Mouse (Mus musculus) lung, embryonic 14.5 days (tissue): ENCODE results near the gene Poldip3. TPM values are rescaled to one million over a fixed set of nuclear protein-coding genes. Genes with fewer than 3 reads are reported as not detected.
A peak's percentile ranks its signal among the peaks of the same experiment; 100 is the strongest.

Source experiments
- ATAC-seq: fragments of 200-750 bp; cut with Nextera tagmentation; 2 replicates; pipeline ENCODE4 v1.8.0; 2017; ENCODE audit warnings: mild to moderate bottlenecking, moderate TSS enrichment, moderate library complexity; ENCODE audit not compliant: insufficient read depth
- DNase-seq: peaks from one replicate; pipeline ENCODE4 v3.0.0-alpha.2; 2015
- H3K27ac ChIP-seq: fragments of 300-500 bp; sonication (generic); 2 replicates; pipeline ENCODE4 v1.5.1; 2014; ENCODE audit warnings: low read depth, mild to moderate bottlenecking, moderate library complexity
- H3K27me3 ChIP-seq: fragments of 300-500 bp; sonication (generic); 2 replicates; pipeline ENCODE4 v1.6.1; 2014; ENCODE audit warnings: low read length, control low read depth; ENCODE audit not compliant: insufficient read depth
- H3K36me3 ChIP-seq: fragments of 300-500 bp; sonication (generic); 2 replicates; pipeline ENCODE4 v1.6.1; 2014; ENCODE audit warnings: control low read depth; ENCODE audit not compliant: insufficient read depth
- H3K4me1 ChIP-seq: fragments of 300-500 bp; sonication (generic); 2 replicates; pipeline ENCODE4 v1.6.1; 2014; ENCODE audit warnings: antibody characterized with exemption, control low read depth; ENCODE audit not compliant: insufficient read depth
- H3K4me2 ChIP-seq: fragments of 300-500 bp; sonication (generic); 2 replicates; pipeline ENCODE4 v1.6.1; 2014; ENCODE audit warnings: mild to moderate bottlenecking
- H3K4me3 ChIP-seq: fragments of 300-500 bp; sonication (generic); 2 replicates; pipeline ENCODE4 v1.5.1; 2014; ENCODE audit warnings: low read depth, low read length
- H3K9ac ChIP-seq: fragments of 300-500 bp; sonication (generic); 2 replicates; pipeline ENCODE4 v1.6.1; 2014
- H3K9me3 ChIP-seq: fragments of 300-500 bp; sonication (generic); 2 replicates; pipeline ENCODE4 v1.6.1; 2016; ENCODE audit warnings: low read depth, low read length, control low read depth
- CTCF ChIP-seq: IDR thresholded peaks from 2 replicates; pipeline ENCODE4 v1.5.1; 2016; ENCODE audit warnings: antibody characterized with exemption, low read depth
- WGBS: fragments of 180-500 bp; shearing (Covaris S2); extraction: QIAGEN DNeasy Blood & Tissue Kit; methylation state at CpG from one replicate; pipeline ENCODE4 v1.1.7; 2014; 5-methylcytosine and 5-hydroxymethylcytosine counted together
- polyA plus RNA-seq: library from polyadenylated mRNA; unstranded; fragments of >200 nt; fragmentation: Nextera tagmentation; extraction: Ambion mirVana; gene quantifications from 2 replicates; pipeline ENCODE4 v1.2.1, GENCODE M21; 2014

The Poldip3 gene
- polyA plus RNA-seq, 1 experiment from 2014 or later = 162 TPM

DNA sequence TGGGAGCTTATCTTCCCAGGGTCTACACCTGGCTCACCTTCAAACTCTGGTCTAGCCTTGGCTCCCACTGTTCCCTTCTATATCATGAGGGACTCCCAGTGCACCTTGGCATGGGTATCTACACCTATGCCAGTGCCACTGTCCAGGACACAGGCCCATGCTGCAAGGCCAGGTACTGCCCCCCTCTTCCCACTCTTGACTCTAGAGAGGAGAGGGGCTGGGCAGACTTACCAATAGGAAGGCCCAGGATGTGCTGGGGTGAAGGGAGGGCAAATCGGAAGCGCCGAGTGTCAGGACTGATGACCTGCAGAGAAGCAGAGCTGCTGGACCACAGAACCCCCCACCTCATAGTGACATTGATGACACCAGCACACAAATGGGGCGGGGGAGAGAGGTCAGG lies 12.8 kb upstream of the Poldip3 start:
- Histone ChIP-seq H3K4me2 (no peak overlapping the region), H3K4me3 (no peak overlapping the region), H3K27ac (no peak overlapping the region), H3K36me3 (peaks cover 54% of the 10 kb centered on the region), H3K4me1 (peaks cover 5% of the 10 kb centered on the region; the same call in 1 of the 2 replicates), H3K9me3 (no peaks in the 10 kb centered on the region), H3K27me3 (no peaks in the 10 kb centered on the region), H3K9ac (no peak overlapping the region)
- TF ChIP-seq CTCF = no peak
- DNase-seq = no peak
- ATAC-seq = no peak
- 89% methylated on average over 4 of the region's 4 CpGs for WGBS

DNA sequence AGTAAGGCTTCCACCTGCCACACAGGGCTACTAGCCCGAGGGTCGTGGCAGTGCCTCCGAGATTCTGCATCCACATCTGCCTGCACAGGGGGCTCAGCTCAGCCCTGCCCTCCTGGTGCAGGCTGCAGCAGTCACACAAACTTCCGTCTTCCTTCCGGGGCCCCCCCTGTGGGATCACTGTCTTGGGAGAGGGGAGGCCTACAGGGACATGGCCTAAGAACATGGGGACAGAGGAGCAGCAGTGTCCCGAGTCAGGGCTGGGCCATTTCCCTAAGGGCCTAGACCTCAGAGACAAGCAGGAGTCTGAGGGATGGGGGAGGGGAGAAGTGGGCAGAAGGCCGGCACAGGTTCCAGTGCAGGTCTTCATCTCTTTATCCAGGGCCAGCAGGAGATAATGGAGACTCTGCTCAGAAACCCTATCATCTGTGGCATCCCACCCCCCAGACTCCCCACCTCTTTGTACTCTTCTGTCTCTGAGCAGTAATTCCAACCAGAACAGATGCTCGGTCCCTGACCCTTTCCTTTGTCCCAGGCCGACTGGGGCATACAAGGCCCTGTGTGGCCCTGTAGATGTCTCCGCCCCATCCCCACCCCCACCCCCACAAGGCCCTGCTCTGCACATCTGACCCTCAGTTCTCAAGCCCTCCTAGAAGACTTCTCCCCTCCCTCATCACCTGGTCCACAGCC lies 12.0 kb upstream of the Poldip3 start:
- Histone ChIP-seq H3K4me2 (no peak overlapping the region), H3K4me1 (no peaks in the 10 kb centered on the region), H3K4me3 (no peak overlapping the region), H3K27me3 (no peaks in the 10 kb centered on the region), H3K36me3 (peaks cover 58% of the 10 kb centered on the region), H3K9ac (no peak overlapping the region), H3K9me3 (no peaks in the 10 kb centered on the region), H3K27ac (no peak overlapping the region)
- TF ChIP-seq CTCF = no peak
- no peak for DNase-seq
- 63% methylated on average over 10 of the region's 10 CpGs for WGBS
- ATAC-seq = no peak

DNA sequence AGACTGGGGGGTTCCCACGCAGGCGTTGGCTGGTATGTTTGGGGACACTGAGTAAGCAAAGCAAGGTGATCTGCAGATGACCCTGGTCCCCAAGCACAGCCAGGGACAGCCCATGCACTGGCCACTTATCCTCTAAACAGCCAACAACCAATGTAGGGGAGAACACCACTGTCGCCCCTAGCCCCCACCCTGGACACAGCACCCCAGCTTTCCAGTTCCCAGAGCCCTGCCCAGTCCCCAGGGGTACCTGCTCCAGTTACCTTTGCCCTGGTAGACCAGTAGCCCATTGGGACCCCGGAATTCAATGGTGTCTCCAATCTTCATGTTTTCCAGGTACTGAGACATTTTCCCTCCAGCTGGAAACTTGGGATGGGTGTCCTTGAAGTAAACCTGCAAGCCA lies 11.4 kb upstream of the Poldip3 start:
- H3K27ac ChIP-seq = no peak overlapping the region
- ATAC-seq (no peak), DNase-seq (no peak)
- H3K4me2 ChIP-seq = no peak overlapping the region
- H3K9me3 ChIP-seq = no peaks in the 10 kb centered on the region
- WGBS = 90% methylated on average over 4 of the region's 4 CpGs
- H3K9ac ChIP-seq = no peak overlapping the region
- no peaks in the 10 kb centered on the region for H3K4me1 ChIP-seq
- H3K4me3 ChIP-seq = no peak overlapping the region
- peaks cover 64% of the 10 kb centered on the region for H3K36me3 ChIP-seq
- no peak for TF ChIP-seq CTCF
- no peaks in the 10 kb centered on the region for H3K27me3 ChIP-seq

DNA sequence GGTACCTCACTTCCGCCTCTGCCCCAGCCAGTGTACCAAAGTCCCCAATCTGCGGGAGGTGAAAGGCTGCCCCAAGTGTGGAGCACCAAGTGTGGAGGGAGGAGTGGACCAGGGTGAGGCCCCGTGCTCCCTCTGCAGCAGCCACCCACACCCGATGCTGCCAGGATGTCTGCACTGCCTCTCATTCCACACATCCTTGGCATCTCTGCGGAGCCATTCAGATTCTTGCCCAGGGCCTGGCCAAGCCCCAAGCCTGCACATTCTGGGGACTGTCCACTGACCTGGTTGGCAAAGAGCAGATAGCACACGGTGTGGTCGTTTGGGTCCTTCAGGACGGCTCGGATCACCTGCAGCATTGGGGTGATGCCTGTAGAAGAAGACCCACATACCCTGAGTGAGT lies 10.6 kb upstream of the Poldip3 start:
- H3K36me3 ChIP-seq = peaks cover 68% of the 10 kb centered on the region
- WGBS = 91% methylated on average over 9 of the region's 9 CpGs
- ATAC-seq = no peak

DNA sequence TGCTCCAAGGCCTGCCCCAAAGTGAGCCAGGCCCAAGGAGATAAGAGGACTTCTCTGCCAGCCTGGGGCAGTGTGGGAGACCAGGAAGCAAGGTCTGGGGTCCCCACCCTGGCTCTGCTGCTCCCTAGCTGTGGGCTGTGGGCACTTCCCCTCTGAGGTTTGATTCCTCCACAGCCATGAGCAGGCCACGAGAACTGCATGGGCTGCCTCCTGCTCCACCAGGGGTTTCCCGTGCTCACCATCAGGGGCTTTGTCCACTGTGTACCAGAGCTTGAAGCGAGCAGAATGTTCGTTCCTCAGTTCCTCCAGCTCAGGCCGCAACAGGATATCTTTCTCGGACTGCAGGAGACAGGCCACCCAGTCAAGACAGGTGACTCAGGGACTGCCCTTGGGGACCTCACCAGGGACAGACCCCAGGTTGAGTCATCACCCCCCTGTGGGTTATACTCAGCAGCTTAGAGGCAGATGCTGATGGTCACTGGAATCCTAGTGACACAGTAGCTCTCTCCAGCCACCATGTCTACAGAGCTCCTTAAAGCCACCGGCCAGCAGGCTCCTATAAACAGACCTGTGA lies 9.5 kb upstream of the Poldip3 start:
- H3K27me3 ChIP-seq = no peaks in the 10 kb centered on the region
- DNase-seq (no peak), ATAC-seq (no peak)
- H3K9me3 ChIP-seq = no peaks in the 10 kb centered on the region
- peaks cover 74% of the 10 kb centered on the region for H3K36me3 ChIP-seq
- no peak for TF ChIP-seq CTCF
- no peak overlapping the region for H3K9ac ChIP-seq
- no peak overlapping the region for H3K27ac ChIP-seq
- no peak overlapping the region for H3K4me3 ChIP-seq
- H3K4me1 ChIP-seq = no peaks in the 10 kb centered on the region
- H3K4me2 ChIP-seq = no peak overlapping the region
- WGBS = 87% methylated on average over 7 of the region's 7 CpGs

More for the DNA sequence above, 10.6 kb upstream of the Poldip3 start:
- Histone ChIP-seq H3K4me2 (no peak overlapping the region), H3K27ac (no peak overlapping the region), H3K4me3 (no peak overlapping the region), H3K27me3 (no peaks in the 10 kb centered on the region), H3K4me1 (no peaks in the 10 kb centered on the region), H3K9ac (no peak overlapping the region), H3K9me3 (no peaks in the 10 kb centered on the region)
- DNase-seq = no peak
- no peak for TF ChIP-seq CTCF

DNA sequence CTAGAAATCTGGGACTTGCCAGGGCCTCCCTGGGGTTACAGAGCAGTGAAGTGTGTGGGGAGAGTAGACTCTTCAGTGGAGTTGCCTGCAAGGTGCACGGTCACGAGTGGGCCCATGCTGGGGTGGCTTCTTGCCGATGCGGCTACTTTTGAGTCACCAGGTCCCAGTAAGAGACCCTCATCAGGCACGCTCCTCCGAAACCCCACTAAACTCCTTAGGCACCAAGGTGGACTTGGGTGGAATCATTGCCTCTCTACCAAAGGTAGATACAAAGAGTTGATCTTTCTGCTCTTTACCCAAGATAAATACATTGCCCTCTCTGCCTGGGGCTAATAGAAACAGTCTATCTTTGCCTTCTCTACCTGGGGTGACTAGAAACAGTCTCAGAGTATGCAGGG lies 8.5 kb upstream of the Poldip3 start:
- no peaks in the 10 kb centered on the region for H3K4me1 ChIP-seq
- H3K9ac ChIP-seq = no peak overlapping the region
- H3K27me3 ChIP-seq = no peaks in the 10 kb centered on the region
- TF ChIP-seq CTCF = no peak
- peaks cover 78% of the 10 kb centered on the region for H3K36me3 ChIP-seq
- no peak for DNase-seq
- no peaks in the 10 kb centered on the region for H3K9me3 ChIP-seq
- no peak overlapping the region for H3K4me3 ChIP-seq
- H3K27ac ChIP-seq = no peak overlapping the region
- 94% methylated on average over 6 of the region's 6 CpGs for WGBS
- H3K4me2 ChIP-seq = no peak overlapping the region
- ATAC-seq = no peak

DNA sequence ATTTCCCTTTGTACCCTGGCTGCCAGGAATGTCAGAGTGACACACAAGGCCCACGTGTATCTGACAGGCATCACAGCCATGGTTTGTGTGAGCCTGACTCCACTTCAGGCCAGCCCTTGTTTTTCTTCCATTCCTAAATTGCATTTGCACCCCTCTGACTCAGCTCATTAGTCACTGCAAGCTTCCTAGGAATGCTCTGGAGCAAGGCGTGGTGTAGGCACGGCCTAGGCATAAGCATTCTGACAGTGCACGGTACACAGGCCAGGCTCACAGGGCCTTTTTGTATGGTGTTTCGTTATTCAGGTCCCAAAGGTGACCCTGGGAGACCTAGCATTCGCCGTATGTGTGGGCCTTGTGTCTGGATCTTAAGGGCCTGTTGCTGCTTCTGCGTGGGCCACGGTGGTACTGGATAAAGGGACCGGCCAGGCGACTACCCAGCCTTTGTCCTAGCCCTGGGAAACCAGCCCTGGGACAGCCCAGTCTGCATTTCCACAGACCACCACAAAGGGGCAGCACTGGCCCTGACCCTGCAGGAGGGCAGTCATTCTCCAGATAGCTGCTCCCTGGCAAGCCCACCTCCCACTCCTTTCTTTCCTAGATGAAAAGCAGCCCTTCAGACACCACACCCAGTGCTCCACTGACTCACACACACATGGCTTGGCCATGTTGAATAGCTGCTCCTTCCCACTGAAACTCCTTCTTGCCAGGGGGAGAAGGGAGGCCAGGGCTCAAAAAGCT lies 7.9 kb upstream of the Poldip3 start:
- peaks cover 73% of the 10 kb centered on the region for H3K36me3 ChIP-seq
- 73% methylated on average over 11 of the region's 11 CpGs for WGBS
- no peak overlapping the region for H3K27ac ChIP-seq
- no peaks in the 10 kb centered on the region for H3K9me3 ChIP-seq
- H3K9ac ChIP-seq = no peak overlapping the region
- H3K4me3 ChIP-seq = no peak overlapping the region
- DNase-seq = peak; percentile 78
- no peaks in the 10 kb centered on the region for H3K4me1 ChIP-seq
- H3K27me3 ChIP-seq = no peaks in the 10 kb centered on the region
- no peak; the same call in 1 of the 2 replicates for ATAC-seq
- peak; percentile 85 for TF ChIP-seq CTCF
- no peak overlapping the region for H3K4me2 ChIP-seq
